Mouse (Mus musculus) cerebellum, postnatal 36 days (tissue): ENCODE results near the gene F3.
A peak's percentile ranks its signal among the peaks of the same experiment; 100 is the strongest.

Experiments used
- DNase-seq, 2 experiments: peaks; one replicate each; pipeline ENCODE4 v3.0.0; 2021 to 2022; ENCODE audit warnings: mixed read lengths in 2 of 2

Gene F3

DNA sequence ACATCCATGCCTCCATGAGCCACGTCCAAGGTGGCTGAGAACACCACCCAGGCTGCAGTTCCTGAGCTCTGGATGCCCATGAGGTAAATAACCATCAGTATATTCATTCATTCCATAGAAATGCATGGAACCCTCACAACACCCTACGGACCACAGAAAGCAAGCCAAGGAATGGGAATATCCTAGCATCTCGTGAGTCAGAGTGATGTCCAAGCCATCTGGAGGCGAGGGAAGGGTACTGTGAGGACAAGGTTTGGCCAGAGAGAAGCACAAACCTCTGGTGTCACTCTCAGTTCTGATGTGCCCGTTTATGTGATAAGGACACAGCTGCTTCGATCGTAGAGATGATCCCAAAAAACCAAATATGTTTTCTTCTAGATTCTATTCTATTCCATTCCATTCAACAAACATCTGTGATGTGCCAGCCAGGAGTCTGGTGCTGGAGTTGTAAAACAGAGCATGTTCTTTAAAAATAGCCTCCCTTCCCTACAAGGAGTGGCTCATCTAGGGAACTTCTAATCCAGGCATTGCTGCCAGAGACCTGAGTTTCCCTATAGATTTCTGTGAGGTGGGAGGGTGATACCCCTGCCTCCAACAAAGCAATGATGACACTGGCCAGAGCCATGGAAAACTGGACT, 12.3 kb upstream of the F3 start:
- no peak for DNase-seq

DNA sequence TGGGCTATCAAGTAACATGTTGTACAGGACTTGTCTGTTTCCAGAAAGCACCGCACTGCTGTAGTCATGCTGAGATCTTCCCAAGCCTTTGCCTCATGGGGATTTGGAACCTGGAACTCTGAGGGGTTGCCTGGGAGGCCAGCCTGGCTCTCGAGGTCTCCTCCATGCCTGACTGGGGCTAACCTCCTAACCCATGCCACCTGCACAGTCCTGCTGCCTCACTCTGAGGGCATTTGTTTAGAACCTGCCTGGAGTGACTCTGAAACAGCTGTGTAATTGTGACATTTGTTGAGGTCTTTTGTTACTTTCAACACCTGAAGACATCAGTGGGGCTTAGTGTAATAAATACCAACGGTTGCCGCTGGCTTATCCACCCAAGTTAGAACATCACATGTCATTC, 11.1 kb upstream of the F3 start:
- no peak for DNase-seq

GRCm38 (mm10) chr3:121713151-121713701, 10.1 kb upstream of the F3 start:
- DNase-seq: no peak

GRCm38 (mm10) chr3:121713816-121714215, 9.5 kb upstream of the F3 start:
- DNase-seq: no peak

- no peak for DNase-seq
These were observed 8.9 kb upstream of the F3 start for GRCm38 (mm10) chr3:121714461-121714860.

GRCm38 (mm10) chr3:121715336-121715735, 8.0 kb upstream of the F3 start:
- DNase-seq: no peak

GRCm38 (mm10) chr3:121715741-121716459, 7.4 kb upstream of the F3 start:
- DNase-seq: no peak

DNA sequence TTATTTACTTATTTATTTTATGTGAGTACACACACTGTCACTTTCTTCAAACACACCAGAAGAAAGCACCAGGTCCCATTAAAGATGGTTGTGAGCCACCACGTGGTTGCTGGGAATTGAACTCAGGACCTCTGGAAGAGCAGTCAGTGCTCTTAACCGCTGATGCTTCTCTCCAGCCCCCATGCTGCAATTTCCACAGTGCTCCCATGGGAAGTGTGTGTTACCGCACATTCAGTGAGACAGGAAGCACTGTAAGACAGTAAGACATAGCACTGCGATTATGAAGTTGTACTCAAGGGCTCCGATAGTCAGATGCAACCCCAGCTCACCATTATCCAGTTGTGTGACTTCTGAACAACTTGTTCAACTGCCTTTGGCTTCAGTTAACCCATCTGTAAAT, 6.9 kb upstream of the F3 start:
- no peak for DNase-seq

- no peak for DNase-seq
These were observed 4.7 kb upstream of the F3 start for GRCm38 (mm10) chr3:121718679-121719078.

DNA sequence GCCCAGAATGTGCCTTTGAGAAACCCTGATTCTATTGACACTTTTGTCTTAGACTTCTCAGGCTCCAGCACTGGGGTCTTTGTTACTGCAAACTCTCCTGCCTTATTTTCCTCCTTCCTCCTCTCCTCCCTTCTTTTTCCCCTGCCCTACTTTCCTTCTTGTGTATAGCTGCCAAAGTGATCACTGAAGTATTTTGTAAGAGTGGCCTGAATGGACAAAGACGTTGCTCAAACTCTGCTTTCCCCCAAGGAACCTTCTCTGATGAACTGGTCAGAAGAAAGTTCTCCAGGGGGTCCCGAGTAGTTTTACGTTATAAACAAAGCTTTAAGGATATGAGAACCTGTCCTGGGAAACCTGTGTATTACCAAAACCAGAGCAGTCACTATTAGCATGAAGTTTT, 3.6 kb upstream of the F3 start:
- DNase-seq: no peak

- DNase-seq: no peak
These were observed 2.3 kb upstream of the F3 start for GRCm38 (mm10) chr3:121720801-121721690.

DNA sequence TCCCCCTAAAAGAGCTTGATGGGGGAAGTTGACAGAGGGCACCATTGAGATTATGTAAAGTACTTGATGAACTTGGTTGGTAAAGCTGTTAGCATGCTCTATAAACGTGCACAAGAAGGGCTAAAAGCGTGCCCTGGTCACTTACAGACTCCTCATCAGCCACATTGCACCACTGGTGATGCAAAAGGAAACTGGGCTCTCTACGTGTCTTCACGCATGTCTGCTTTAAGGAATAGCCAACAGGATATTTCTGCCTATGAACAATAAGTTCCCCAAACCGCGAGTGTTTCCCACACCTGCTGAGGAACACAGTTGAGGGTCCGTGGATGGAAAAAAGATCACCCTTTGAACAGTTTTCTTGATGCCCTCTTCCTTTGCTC, 1.7 kb upstream of the F3 start:
- DNase-seq: no peak

DNA sequence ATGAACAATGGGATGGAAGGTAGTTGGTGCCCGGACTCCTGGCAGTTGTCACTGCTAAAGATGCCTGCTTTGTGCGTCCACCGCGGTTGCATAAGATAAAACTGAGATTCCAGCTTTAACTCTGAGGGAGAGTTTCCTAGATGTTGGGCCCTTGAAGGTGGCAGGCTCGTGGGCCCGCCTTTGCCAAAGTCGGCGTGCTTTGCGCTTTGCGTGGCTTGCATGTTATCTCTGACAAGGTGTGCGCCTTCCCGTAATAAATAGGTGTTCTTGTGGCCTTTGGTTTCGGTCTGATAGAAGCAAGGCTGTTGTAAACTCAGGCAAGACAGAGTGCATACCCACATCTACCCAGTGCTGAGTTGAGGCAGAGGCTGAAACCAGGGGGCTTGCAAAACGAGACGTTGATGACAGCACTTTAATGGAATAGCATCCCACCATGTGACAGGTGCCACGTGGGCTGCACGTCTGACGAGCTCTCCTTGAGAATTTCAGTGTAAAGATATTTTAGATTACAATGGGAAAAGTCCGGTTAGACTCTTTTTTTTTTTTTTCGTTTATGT, 709 bp downstream of the F3 start:
- no peak for DNase-seq

DNA sequence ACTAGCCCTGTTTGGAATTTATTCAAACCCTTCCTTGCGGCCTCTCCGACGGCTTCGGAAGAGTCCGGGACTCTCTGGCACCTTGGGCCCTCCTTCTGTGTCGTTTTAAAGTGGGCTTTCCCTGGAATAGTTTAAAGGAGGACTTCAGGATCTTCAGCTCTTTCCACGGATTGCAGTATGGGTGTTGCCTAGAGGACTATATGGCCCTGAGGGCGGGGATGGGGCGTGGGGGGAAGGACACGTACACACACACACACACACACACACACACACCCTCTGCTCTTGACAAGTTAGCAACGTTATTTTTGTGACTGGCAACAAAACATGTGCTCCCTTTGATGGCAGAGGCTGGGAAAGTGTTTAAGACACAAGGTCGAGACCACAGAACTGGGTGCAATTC, 1.2 kb downstream of the F3 start:
- no peak for DNase-seq

DNA sequence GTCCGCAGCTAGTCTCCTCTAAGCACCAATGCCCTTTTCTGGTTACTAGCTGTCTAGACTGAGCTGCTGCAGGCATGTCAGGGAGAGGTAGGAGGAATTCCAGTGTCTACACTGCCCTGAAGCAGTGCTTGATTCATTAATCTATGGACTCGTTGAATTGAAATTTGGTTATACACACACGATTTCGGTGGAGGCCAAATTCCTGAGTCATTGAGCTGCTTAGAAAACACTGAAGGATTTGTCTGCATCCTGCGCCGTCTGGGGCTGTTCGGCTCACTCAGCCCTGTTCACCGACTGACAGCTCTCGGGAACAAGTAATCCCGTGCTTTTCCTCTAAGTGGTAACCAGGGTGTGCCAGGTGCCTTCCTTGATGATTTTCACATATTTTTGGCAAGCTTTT, 2.3 kb downstream of the F3 start:
- no peak for DNase-seq

- DNase-seq: no peak
These were observed 6.3 kb downstream of the F3 start for GRCm38 (mm10) chr3:121729678-121730077.

GRCm38 (mm10) chr3:121735542-121735941, 12.2 kb downstream of the F3 start:
- no peak for DNase-seq

DNA sequence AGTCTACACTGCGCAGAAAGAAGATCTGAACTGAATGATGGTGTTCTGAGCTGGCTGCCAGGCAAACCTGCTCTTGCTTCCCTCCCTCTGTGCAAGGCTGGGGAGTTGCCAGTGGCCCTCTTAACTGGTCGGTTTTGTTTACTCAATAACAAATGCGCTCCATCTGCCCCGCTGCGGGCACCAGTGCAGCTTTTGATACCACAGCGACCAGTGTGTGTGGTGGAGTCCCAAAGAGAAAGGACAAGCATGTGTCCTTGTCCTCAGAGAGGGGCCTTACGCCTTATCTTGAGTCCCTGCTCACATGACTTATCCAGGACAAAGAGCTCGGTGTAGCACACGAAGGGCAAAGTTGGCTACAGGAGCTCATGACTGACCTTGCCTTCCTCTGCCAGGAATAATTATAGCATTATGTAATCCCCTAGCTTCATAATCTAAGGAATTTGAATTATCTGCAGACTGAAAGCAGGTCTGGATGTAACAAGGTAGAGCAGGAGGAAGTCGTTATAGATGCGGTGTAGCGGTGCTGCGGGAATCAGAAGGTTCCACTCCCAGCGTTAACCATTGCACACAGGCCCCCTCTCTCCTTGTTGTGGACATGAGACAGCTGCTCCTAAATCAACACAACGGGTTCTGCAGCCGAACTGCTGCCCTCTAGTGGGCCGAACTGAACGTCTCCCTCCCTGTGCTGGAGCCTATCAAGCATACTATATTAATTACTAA, 12.8 kb downstream of the F3 start:
- peak; percentile 87 to 91 for DNase-seq

- peak; percentile 25 to 42 for DNase-seq
These were observed 14.1 kb downstream of the F3 start for GRCm38 (mm10) chr3:121737453-121737852.

- DNase-seq: no peak
These were observed 14.6 kb downstream of the F3 start for GRCm38 (mm10) chr3:121737901-121738300.

DNA sequence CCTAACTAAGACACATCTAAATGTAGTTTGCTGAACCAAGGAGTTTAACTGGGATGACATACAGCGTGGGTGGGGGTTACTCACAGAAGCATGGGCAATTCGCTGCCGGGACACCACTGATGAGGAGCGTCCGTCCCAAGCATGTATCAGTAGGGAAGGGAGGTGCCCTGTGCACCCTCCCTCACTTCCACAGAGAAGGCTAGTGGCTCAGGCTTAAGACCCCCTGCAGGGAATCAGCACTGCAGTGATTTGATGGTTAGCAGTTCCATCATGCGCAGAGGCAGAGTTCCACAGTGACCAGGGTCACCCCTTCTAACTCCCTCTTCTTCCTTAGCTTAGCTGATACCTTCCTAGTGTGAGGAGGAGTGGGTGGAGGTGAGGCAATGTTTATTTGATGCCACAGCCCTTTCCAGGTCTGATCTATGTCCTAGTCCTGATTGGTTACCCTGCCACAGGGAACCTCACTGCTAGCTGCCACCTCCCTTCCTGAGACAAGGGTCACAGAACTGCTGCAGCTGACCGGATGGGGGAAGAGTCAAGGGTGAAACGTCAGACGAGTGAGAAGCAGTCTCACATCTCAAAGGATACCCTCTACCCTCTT, 15.5 kb downstream of the F3 start:
- no peak for DNase-seq
